Mouse (Mus musculus): Measurements from ENCODE around the gene Calcr.
"Not testable (repeated sequence)": the region's sequence is repeated elsewhere in the genome, so short reads cannot be mapped to it uniquely, and the experiment has no call there.

Gene Calcr

DNA sequence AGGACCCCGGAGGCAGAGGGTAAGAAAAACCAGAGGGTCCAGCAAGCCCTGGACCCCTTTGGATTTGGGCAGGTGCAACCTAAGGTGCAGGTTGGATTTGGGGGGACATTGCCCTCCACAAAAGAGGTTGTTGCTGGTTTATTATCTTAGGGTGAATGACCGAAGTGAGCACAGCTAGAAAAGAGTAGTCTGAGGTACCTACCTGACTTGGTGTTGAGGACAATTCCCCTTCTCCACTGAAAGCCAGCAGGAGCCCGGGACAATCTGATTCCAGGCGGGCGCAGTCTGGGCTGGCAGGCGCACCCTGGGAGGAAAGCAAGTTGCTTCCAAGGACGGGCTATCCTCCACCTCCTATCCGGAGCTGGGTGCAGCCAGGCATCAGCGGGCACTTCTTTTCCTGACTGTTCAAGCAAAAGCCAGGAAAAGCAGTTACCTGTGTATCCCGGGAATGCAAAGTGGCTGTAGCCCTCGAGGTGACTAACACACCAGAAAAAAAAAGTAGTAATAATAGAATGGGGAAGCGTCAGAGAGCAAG is at the start of gene Calcr:
Gene Calcr, minus strand, starts transcription at position 485 of the 535 bp plus-strand sequence.
- DNase-seq: no peak

DNA sequence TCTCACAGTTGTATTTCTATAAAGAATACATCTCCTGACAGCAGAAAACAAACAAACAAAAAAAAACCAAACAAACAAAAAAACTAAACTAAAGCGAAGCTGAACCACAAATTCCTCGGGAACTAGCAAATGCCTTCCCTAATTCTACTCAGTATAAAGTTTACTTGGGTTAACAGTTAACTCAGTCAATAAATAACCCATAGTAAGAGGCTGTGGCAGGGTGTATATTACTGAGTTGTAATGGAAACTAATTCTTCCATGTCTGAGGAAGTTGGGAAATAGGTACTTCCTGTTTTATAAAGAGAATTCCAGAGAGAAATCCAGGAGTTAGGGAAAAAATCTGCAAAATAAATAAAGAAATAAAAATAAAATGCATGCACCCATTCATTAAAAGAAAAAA is 3.0 kb upstream of the Calcr start:
- DNase-seq: no peak

DNA sequence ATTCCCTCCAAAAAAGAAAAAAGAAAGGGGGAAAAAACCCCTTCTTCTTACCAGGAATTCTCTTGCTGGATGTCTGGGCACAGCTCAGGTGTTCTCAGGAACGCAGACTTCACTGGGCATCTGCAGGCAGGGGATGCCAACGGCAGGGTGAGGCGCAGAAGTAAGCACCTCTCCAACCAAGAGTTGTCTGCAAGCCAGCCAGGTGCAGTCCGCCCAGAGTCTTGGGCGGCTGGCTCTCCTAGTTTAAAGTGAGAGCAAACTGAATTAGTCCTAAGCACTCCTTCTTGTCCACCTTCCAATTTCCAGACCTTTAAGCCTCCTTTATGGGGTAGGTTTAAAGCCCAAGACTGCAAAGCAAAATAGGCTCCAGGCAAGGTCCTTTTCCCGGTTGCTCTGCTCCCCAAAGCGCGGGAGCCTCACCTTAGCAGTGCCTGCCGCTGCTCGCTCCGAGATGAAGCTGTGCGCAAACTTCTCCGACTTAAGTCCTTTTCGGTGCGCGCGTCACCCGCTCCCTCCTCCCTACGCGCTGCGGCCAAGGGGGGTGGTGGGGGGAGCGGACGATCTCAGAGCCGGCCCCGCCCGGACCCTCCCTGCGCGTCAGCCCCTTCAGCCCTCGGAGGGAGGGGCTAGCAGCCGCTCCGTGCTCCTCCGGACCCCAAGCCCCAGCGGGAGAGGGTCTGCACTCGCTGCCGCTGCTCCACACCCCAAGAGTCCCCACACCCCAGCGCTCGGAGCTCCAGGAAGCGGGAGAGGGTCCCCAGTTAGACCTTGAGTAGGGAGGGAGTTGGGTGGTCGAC is 1.1 kb downstream of the Calcr start:
- no peak for DNase-seq

DNA sequence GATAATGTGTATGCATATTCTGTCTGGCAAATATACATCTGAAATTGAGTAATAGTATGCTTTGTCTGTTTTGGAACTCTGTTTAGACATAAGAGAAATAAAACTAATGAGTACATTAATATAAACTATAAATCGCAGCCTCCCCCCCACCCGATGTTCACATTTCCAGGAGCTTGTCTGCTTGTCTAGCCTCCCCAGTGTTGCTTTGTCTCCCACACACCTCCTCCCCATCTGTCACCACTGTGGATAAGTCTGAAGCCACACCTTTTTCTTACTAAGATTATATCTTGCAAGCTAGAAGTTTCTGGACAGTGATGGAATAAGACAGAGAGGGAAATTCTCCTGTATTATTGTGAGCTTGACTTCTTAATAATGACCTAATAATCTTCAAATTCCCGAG is 12.9 kb downstream of the Calcr start:
- no peak for DNase-seq

DNA sequence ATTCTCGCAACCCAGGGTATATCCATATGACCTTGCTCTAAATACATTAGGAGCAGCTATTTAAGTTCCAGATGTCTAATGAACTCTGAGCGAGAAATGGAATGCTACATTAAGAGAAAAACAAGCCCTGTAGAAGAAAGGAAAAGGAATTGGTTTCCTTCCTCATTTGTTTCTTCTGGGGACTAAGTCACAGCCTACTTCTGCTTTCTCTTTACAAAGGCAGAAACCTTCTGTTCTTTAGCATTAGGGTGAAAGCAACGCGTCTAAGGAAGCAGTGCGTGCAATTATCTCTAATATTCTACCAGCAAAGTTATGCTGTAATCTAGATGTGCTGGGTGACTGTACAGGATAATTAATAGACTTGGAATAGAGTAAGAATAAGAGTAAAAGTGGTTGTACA is 14.9 kb downstream of the Calcr start:
- DNase-seq: no peak

DNA sequence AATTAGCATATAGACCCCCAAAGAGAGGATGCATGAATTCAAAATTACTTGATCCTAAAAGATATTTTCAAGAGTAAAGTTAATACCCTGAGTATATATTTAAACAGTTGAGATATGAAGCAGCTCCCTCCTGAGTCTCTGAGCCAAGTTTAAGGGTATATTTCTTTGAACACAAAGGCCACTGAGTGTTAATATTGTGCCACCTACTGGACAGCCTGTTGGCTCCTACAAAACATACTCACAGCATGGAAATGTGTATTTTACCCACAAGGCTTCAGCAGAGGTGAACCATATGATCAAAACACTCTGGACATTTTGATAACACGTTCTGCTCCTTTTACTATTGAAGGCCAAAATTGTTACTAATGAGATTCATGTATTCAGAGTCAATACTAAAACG is 19.0 kb downstream of the Calcr start:
- DNase-seq: no peak

DNA sequence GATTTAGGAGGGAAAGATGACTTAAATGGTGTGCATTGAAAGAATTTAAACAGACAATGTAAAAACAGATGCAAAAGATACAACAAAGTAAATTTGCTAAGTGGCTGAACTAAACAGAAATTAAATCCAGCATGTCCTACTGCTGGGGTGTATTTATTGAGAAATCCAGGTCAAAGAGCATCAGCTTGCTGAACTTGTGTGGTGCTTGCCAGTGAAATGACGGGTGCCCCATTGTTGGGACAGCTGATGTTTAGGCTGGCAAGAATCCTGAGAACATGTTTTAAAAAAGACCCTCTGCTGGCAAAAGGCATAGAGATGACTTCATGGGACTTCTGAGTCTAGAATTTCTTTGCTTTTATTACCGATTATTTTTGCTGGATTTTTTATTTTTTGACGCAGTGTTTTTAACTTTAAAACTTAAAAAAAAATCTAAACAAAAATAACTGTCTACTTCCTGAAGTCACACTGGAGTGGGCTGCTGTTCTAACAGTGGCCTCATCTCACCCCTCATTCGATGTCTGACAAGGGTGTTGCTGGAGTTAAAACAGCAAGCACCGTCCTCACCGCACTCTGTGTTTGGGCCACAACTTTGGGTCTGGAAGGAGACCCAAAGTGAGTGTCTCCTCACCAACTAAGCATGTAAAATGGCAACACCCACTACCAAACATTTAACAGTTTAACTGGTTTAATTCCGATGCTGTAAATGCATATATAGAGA is 22.4 kb downstream of the Calcr start:
- no peak for DNase-seq

DNA sequence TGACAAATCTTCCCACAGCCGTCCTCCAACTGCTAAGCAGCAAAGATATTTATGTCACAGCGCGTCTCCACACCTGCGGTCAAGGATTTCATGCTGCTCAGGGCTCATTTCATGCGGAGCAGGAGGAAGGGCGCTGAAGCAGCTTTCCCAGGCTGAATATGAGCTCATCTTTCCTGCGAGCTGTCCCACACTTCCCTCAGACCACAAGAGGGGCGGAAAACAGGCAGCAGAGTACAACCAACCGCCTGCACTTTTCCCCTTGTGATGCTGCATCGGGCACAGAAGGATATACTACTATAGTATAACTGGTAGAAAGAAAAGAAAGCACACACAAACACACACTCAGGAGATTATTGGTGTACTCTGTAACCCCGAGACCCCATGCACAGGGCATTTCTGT is 23.2 kb downstream of the Calcr start:
- DNase-seq: no peak

DNA sequence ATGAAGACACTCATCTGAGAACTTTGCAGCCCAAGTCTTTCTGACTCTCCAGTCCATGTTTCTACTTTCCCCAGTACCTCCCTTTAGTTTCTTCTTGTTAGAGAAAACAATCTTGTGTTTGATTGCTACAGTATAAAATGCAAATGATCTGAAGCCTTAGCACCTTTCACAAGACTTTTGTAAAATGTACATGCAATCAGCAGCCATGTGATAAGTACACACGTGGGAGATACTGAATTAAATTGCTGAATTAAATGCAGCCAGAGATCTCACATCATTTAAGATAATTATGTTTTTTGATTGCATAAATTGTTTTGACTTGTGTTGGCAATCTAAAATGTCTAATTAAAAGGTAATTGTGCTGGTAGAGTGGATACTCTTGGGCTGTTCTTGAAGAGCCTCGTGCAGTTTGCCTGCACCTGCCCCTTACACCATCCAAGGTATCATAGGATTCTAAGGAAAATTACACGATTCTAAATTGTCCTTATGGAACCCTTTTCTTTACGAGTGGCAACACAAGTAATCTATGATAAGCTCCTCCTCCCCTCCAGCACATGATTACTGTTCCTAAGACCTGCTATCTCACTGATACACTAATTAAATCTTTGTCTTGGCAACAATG is 34.2 kb downstream of the Calcr start:
- DNase-seq: no peak

DNA sequence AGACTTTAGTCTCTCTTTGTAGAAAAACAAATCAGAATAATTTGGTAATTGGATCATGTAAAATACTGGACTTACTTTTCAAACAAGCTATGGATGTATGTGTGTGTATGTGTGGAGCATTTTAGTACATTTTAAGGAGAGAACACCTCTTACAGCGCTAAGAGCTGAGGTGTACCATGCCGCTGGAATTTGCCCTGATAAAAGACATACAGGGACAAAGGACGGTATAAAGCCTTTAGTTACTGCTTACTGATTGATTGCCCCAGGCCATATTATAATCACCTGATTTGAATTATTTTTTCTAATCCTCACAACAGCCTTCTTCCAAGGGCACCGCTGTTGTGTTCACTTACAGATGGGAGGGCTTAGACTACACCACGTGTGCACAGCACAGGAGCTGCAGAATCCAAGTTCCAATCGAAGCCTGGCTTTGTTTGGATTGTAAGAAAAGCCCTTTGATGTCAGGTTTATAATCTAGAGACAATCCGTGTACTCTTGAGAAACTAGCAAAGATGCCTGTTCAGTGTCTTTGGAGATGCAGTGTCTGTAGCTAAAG is 76.3 kb downstream of the Calcr start:
- no peak for DNase-seq

DNA sequence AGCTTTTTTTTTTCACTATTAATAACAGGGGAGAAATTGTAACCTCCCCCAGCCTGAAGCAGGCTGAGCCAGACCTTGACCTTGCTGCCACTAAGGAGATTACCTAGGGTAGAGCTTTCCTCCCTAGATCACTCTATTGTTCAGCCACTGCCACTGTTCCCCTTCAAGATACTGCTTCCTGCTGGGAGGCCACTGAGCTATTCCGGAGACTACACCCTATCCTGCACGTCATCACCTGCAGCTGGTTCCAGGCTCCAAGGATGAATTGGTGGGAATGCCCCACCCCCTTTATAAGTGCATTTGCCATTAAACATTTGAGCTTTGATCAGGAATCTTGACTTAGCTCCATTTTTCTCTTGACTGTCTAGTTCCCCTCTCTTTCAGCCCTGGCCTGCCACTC is 86.2 kb downstream of the Calcr start:
- not testable (repeated sequence) for DNase-seq

DNA sequence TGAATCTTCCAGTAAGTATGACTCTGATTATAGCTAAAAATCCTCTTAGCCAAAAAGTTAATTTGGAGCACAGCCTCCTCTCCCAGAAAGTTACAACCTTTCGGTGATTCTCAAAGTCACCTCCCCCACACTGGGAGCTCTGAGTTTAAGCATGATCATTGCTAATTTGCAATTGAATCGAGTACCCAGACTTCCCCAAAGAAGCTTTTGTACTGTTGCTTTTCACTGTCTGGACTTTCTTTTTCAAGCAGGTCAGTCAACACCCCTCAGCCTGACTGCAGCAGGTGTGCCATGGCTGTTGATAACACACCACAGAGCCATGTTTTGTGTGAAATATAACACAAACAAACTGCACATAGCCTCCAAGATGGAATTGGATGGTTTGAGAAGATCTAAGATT is 86.7 kb downstream of the Calcr start:
- no peak for DNase-seq

DNA sequence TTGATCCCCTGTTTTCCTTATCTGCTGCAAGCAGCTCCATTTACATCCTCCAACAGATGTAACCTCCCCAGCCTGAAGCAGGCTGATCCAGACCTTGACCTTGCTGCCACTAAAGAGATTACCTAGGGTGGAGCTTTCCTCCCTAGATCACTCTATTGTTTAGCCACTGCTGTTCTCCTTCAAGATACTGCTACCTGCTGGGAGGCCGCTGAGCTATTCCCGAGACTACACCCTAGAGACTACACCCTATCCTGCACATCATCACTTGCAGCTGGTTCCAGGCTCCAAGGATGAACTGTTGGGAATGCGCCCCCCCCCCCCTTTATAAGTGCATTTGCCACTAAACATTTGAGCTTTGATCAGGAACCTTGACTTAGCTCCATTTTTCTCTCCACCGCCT is 92.6 kb downstream of the Calcr start:
- not testable (repeated sequence) for DNase-seq

DNA sequence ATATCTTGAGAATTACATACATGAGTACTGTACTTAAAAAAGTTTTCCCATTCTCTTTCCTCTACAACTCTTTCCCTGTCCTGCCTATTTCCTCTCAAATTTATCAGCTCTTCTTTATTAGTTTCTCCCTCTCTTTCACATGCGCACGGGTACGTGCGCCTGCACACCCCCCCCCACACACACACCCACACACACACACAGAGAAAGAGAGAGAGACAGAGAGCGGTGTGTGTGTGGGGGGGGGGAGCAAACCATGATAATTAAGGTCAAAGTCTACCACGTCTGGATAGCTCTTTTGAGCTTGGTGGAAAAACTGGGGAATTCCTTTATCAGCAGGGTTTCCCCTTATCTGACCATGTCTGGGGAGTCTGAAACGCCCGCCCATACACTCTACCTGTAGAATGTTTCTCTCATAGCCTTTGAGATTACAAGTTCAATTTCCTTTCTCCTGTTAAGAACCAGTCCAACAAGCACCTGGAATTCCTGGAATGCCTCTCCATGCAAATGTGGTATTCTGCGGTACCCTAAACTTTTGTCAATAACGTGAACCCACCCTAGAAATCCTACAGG is 100.3 kb downstream of the Calcr start:
- no peak for DNase-seq

DNA sequence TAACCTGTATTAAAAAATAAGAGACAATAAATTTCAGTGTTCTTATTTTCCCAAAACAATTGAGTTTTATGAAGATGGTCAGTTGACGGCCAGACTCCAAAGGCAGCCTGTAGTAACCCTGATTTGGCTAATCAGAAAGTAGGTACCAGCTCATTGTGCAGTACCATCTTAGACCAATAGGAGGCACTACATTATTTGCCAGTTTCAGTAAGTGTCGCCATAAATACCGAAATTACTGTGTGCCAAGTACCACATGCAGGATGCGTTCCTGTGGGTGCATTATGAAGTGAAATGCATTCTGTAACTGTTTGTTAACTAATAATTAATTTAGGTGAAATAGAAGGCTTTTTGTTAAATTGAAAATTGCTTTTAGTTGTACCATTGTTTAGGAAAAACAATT is 106.1 kb downstream of the Calcr start:
- no peak for DNase-seq
